10 mouse cellular contexts compared by ENCODE assay signal in genomic region chrX:140979546-140979945, GRCm38 (mm10). TPM values are rescaled to one million over a fixed set of nuclear protein-coding genes. Genes with fewer than 3 reads are reported as not detected.
DNase-seq lines count a peak whose midpoint lies in the region; ATAC-seq and TF ChIP-seq lines count a peak whose summit lies in the region.
"Had no signal": no experiment of that assay in that cellular context is flagged by ENCODE, and none has a peak within 500 bp of the region (broad histone marks: within the 10 kb centered on the region; RNA-seq: fewer than 3 reads in every experiment).

No protein-coding gene starts in this region.

- no peaks in the 10 kb centered on the region for H3K36me3 ChIP-seq in heart, embryonic 11.5 days (ENCODE audit: control insufficient read depth, insufficient read depth, low read length)
- no peaks in the 10 kb centered on the region for H3K36me3 ChIP-seq in liver, postnatal 0 days (replicated peaks; ENCODE audit: insufficient read depth, low read length)
- H3K36me3 ChIP-seq: liver, embryonic 15.5 days had no signal

- no peaks in the 10 kb centered on the region for H3K27me3 ChIP-seq in heart, embryonic 11.5 days (ENCODE audit: control insufficient read depth, insufficient read depth, low read length)
- no peaks in the 10 kb centered on the region; the same call in 1 of the 2 replicates for H3K27me3 ChIP-seq in liver, postnatal 0 days (ENCODE audit: insufficient read depth, low read length)

- H3K9me3 ChIP-seq in heart, embryonic 11.5 days (replicated peaks; ENCODE audit: control insufficient read depth, low read length), result no peaks in the 10 kb centered on the region
- H3K9me3 ChIP-seq in liver, postnatal 0 days (ENCODE audit: low read length), result no peaks in the 10 kb centered on the region
- H3K9me3 ChIP-seq: liver, embryonic 15.5 days had no signal

- H3K4me2 ChIP-seq in heart, embryonic 11.5 days, result no peak overlapping the region
- no peak overlapping the region for H3K4me2 ChIP-seq in liver, postnatal 0 days (ENCODE audit: low read depth, low read length)
- H3K4me2 ChIP-seq: liver, embryonic 15.5 days had no signal

- no peak overlapping the region for H3K4me3 ChIP-seq in heart, embryonic 11.5 days (ENCODE audit: low read depth, low read length)
- no peak overlapping the region for H3K4me3 ChIP-seq in liver, postnatal 0 days (ENCODE audit: low read depth, low read length)
- H3K4me3 ChIP-seq: liver, embryonic 15.5 days had no signal

- TF ChIP-seq POLR2A in brain, embryonic 14.5 days (IDR thresholded peaks at IDR 0.05; ENCODE audit: borderline replicate concordance, extremely low read depth, insufficient read depth, insufficient read length, poor library complexity, severe bottlenecking), result no peak

- TF ChIP-seq EP300 in liver, postnatal 0 days (IDR thresholded peaks at IDR 0.05; ENCODE audit: low read depth), result no peak

- peak; percentile 91 for DNase-seq in heart, adult 11 months
- DNase-seq in brain, embryonic 14.5 days (ENCODE audit: low read depth), result peak; percentile 27
- DNase-seq in heart, postnatal 4 days, result peak; percentile 38
- DNase-seq in lung, postnatal 14 days, result peak; percentile 38
- DNase-seq in liver, postnatal 0 days, result no peak
- DNase-seq in thymus, adult 18-20 months, result no peak
- DNase-seq in T-cell, adult 2 months (ENCODE audit: low spot score), result no peak

- no peak overlapping the region for H3K27ac ChIP-seq in heart, embryonic 11.5 days (ENCODE audit: low read depth, low read length)
- H3K27ac ChIP-seq in liver, postnatal 0 days (ENCODE audit: low read depth), result no peak overlapping the region
- H3K27ac ChIP-seq: liver, embryonic 15.5 days had no signal

- H3K9ac ChIP-seq in heart, embryonic 11.5 days (ENCODE audit: low read depth, low read length), result no peak overlapping the region
- no peak overlapping the region for H3K9ac ChIP-seq in liver, postnatal 0 days (replicated peaks)
- H3K9ac ChIP-seq: liver, embryonic 15.5 days had no signal

- TF ChIP-seq CTCF in brain, embryonic 14.5 days (IDR thresholded peaks at IDR 0.05; ENCODE audit: borderline replicate concordance, extremely low read depth, insufficient read depth, insufficient read length), result no peak
- no peak for TF ChIP-seq CTCF in liver, postnatal 0 days (IDR thresholded peaks at IDR 0.05; ENCODE audit: low read depth)

- ATAC-seq in heart, embryonic 11.5 days (replicated peaks; ENCODE audit: insufficient number of reproducible peaks, low FRiP score, low TSS enrichment), result no peak
- ATAC-seq in liver, postnatal 0 days, result no peak
- ATAC-seq: Patski had no signal

- no peaks in the 10 kb centered on the region; the same call in 1 of the 2 replicates for H3K4me1 ChIP-seq in heart, embryonic 11.5 days (ENCODE audit: control insufficient read depth, insufficient read depth, low read length)
- H3K4me1 ChIP-seq in liver, postnatal 0 days (ENCODE audit: insufficient read depth), result peaks cover 2% of the 10 kb centered on the region; the same call in 1 of the 2 replicates

- 68% methylated on average over 2 of the region's 2 CpGs for WGBS in heart, embryonic 11.5 days (ENCODE audit: insufficient replicate concordance)
- WGBS in liver, postnatal 0 days (ENCODE audit: insufficient replicate concordance), result 59% methylated on average over 2 of the region's 2 CpGs

RNA-seq across cellular contexts. Expression of gene Atg4a, which starts 22.8 kb away (rescaled TPM):
- 12.2 and 16.9 TPM in 2 replicates for polyA plus RNA-seq in heart, embryonic 11.5 days (2014; fragmentation: Nextera tagmentation; extraction: Ambion mirVana)
- polyA plus RNA-seq in brain, embryonic 14.5 days (2012; rRNA removed), result 12.0 and 12.5 TPM in 2 replicates
- total RNA-seq in heart, postnatal 4 days (2021), result 10 to 100 TPM; 10.1 to 12.5 TPM
- polyA plus RNA-seq in liver, postnatal 0 days (2015; fragmentation: Nextera tagmentation; extraction: Ambion mirVana), result 16.7 and 18.3 TPM in 2 replicates

RNA-seq across cellular contexts. Expression of gene Psmd10, which starts 23.0 kb away (rescaled TPM):
- polyA plus RNA-seq in heart, embryonic 11.5 days (2014; fragmentation: Nextera tagmentation; extraction: Ambion mirVana), result 37.6 and 37.7 TPM in 2 replicates
- polyA plus RNA-seq in brain, embryonic 14.5 days (2012; rRNA removed), result 18.5 and 19.4 TPM in 2 replicates
- 10 to 100 TPM; 17.7 to 21.5 TPM for total RNA-seq in heart, postnatal 4 days (2021)
- polyA plus RNA-seq in liver, postnatal 0 days (2015; fragmentation: Nextera tagmentation; extraction: Ambion mirVana), result 21.4 and 23.5 TPM in 2 replicates

Comparison
In these comparisons a context has a peak if more than half of its experiments do, and no peak if none do; other contexts are left out.
1. DNase-seq: peak in heart, adult 11 months (single experiment), brain, embryonic 14.5 days (single experiment), heart, postnatal 4 days (single experiment) and lung, postnatal 14 days (single experiment); none in liver, postnatal 0 days (single experiment), thymus, adult 18-20 months (0 of 2) and T-cell, adult 2 months (single experiment).